Mouse (Mus musculus): ENCODE measurements around the gene Agtrap. TPM values are rescaled to one million over a fixed set of nuclear protein-coding genes. Genes with fewer than 3 reads are reported as not detected.

Agtrap gene
- total RNA-seq, 2 experiments from 2014 or later: 3.6 to 4.6 TPM

Other genes with a start within 250 kb of the Agtrap start
- gene Zfp933, start 239.7 kb downstream of the Agtrap start, total RNA-seq (2015; ENCODE audit: low replicate concordance): 0.84 and 3.2 TPM in 2 replicates
- gene Zfp933, start 239.7 kb downstream of the Agtrap start, total RNA-seq (2017; ENCODE audit: low replicate concordance): 0.98 and 3.0 TPM in 2 replicates
- 134 and 157 TPM in 2 replicates for gene Miip, start 219.2 kb downstream of the Agtrap start, total RNA-seq (2015; ENCODE audit: low replicate concordance)
- gene Miip, start 219.2 kb downstream of the Agtrap start, total RNA-seq (2017; ENCODE audit: low replicate concordance): 131 and 165 TPM in 2 replicates
- gene Fv1, start 219.1 kb downstream of the Agtrap start, total RNA-seq (2015; ENCODE audit: low replicate concordance): 16.8 and 35.3 TPM in 2 replicates
- 29.4 and 35.8 TPM in 2 replicates for gene Fv1, start 219.1 kb downstream of the Agtrap start, total RNA-seq (2017; ENCODE audit: low replicate concordance)
- 15.1 and 18.0 TPM in 2 replicates for gene Mfn2, start 183.3 kb downstream of the Agtrap start, total RNA-seq (2015; ENCODE audit: low replicate concordance)
- gene Mfn2, start 183.3 kb downstream of the Agtrap start, total RNA-seq (2017; ENCODE audit: low replicate concordance): 6.8 and 17.8 TPM in 2 replicates
- 3.6 and 5.9 TPM in 2 replicates for gene Plod1, start 151.3 kb downstream of the Agtrap start, total RNA-seq (2015; ENCODE audit: low replicate concordance)
- 4.8 and 5.5 TPM in 2 replicates for gene Plod1, start 151.3 kb downstream of the Agtrap start, total RNA-seq (2017; ENCODE audit: low replicate concordance)
- gene 2510039O18Rik, start 147.1 kb downstream of the Agtrap start, total RNA-seq (2015; ENCODE audit: low replicate concordance): 19.3 and 20.5 TPM in 2 replicates
- 17.7 and 18.9 TPM in 2 replicates for gene 2510039O18Rik, start 147.1 kb downstream of the Agtrap start, total RNA-seq (2017; ENCODE audit: low replicate concordance)
- not detected in 2 replicates for gene Nppb, start 102.2 kb downstream of the Agtrap start, total RNA-seq (2015; ENCODE audit: low replicate concordance)
- not detected in 2 replicates for gene Nppb, start 102.2 kb downstream of the Agtrap start, total RNA-seq (2017; ENCODE audit: low replicate concordance)
- gene Nppa, start 87.3 kb downstream of the Agtrap start, total RNA-seq (2015; ENCODE audit: low replicate concordance): not detected in 2 replicates
- not detected in 2 replicates for gene Nppa, start 87.3 kb downstream of the Agtrap start, total RNA-seq (2017; ENCODE audit: low replicate concordance)
- 1.3 and 2.5 TPM in 2 replicates for gene Clcn6, start 49.2 kb downstream of the Agtrap start, total RNA-seq (2015; ENCODE audit: low replicate concordance)
- gene Clcn6, start 49.2 kb downstream of the Agtrap start, total RNA-seq (2017; ENCODE audit: low replicate concordance): 1.7 and 2.7 TPM in 2 replicates
- gene Mthfr, start 49.0 kb downstream of the Agtrap start, total RNA-seq (2015; ENCODE audit: low replicate concordance): 5.8 and 8.0 TPM in 2 replicates
- 2.0 and 7.1 TPM in 2 replicates for gene Mthfr, start 49.0 kb downstream of the Agtrap start, total RNA-seq (2017; ENCODE audit: low replicate concordance)
- 11.5 and 20.5 TPM in 2 replicates for gene Mad2l2, start 42.4 kb upstream of the Agtrap start, total RNA-seq (2015; ENCODE audit: low replicate concordance)
- 0.30 and 5.5 TPM in 2 replicates for gene Mad2l2, start 42.4 kb upstream of the Agtrap start, total RNA-seq (2017; ENCODE audit: low replicate concordance)
- 0.42 TPM in 1 of 2 replicates, not detected in the other for gene Draxin, start 42.7 kb upstream of the Agtrap start, total RNA-seq (2015; ENCODE audit: low replicate concordance)
- not detected in 2 replicates for gene Draxin, start 42.7 kb upstream of the Agtrap start, total RNA-seq (2017; ENCODE audit: low replicate concordance)
- 3.2 TPM in 1 of 2 replicates, not detected in the other for gene Fbxo6, start 64.1 kb upstream of the Agtrap start, total RNA-seq (2015; ENCODE audit: low replicate concordance)
- gene Fbxo6, start 64.1 kb upstream of the Agtrap start, total RNA-seq (2017; ENCODE audit: low replicate concordance): 2.1 TPM in 1 of 2 replicates, not detected in the other
- gene Fbxo44, start 72.5 kb upstream of the Agtrap start, total RNA-seq (2015; ENCODE audit: low replicate concordance): 1.1 TPM in 1 of 2 replicates, not detected in the other
- gene Fbxo44, start 72.5 kb upstream of the Agtrap start, total RNA-seq (2017; ENCODE audit: low replicate concordance): not detected in 2 replicates
- gene Fbxo2, start 72.6 kb upstream of the Agtrap start, total RNA-seq (2015; ENCODE audit: low replicate concordance): not detected in 2 replicates
- not detected in 2 replicates for gene Fbxo2, start 72.6 kb upstream of the Agtrap start, total RNA-seq (2017; ENCODE audit: low replicate concordance)
- not detected in 2 replicates for gene Disp3, start 199.9 kb upstream of the Agtrap start, total RNA-seq (2015; ENCODE audit: low replicate concordance)
- not detected in 2 replicates for gene Disp3, start 199.9 kb upstream of the Agtrap start, total RNA-seq (2017; ENCODE audit: low replicate concordance)

Data from erythroid progenitor cell, adult 5-6 weeks (primary cell).